Mouse (Mus musculus) testis, adult 2 months (tissue): ENCODE data around the gene Gm10842.

Experiments
- CTCF ChIP-seq: fragments of 200-500 bp; IDR thresholded peaks from 2 replicates; pipeline ENCODE4 v1.5.1; 2012; ENCODE audit warnings: low read depth, mild to moderate bottlenecking, inconsistent platforms, low read length, moderate library complexity; ENCODE audit not compliant: control insufficient read depth, insufficient read depth, insufficient replicate concordance
- POLR2A ChIP-seq: fragments of 200-500 bp; IDR thresholded peaks from 2 replicates; pipeline ENCODE4 v1.6.1; 2012; ENCODE audit warnings: low read depth, mild to moderate bottlenecking, inconsistent platforms, low read length, moderate library complexity; ENCODE audit not compliant: control insufficient read depth

GRCm38 (mm10) chr11:105182461-105182855 is 35.8 kb downstream of the Gm10842 start:
- no peak for TF ChIP-seq CTCF
- no peak for TF ChIP-seq POLR2A
